Mouse (Mus musculus) gastrocnemius, postnatal 4 days (tissue): ENCODE measurements around the gene Vmn2r117. TPM values are rescaled to one million over a fixed set of nuclear protein-coding genes. Genes with fewer than 3 reads are reported as not detected.
A peak's percentile ranks its signal among the peaks of the same experiment; 100 is the strongest.
"Not testable (repeated sequence)": the region's sequence is repeated elsewhere in the genome, so short reads cannot be mapped to it uniquely, and the experiment has no call there.

ENCODE experiments used
- DNase-seq, 2 experiments: peaks; one replicate each; pipeline ENCODE4 v3.0.0; 2021 to 2022; ENCODE audit warnings: low spot score in 2 of 2, mixed read lengths in 2 of 2
- long read RNA-seq, 2 experiments: library from polyadenylated mRNA; stranded (forward); transcript quantifications; one replicate each; pipeline ENCODE4 v2.0.0; 2021
- total RNA-seq, 2 experiments: library from RNA; stranded (reverse); gene quantifications; 2 replicates each; pipeline ENCODE4 v1.2.3; 2021

Gene Vmn2r117
- not detected for total RNA-seq
- long read RNA-seq, experiment 1: 0 reads
- long read RNA-seq, experiment 2: 0 reads

DNA sequence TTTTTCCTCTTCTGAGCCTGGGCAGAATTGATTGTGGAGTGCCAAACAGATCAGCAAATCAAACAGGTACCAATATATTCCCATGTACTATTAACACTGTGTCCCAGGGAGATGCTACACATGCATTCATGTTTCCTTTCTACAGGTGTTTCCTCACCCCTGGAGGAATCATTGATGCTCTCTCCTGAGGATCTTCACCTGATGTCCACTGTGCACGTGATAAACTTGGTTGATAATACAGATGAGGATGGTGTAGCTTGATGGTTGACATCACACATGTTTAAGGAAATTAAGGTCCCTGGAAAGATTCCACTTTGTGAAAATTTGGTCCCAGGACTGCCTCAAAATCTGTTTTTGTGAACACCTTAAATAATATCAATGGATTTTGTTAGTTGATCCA, at the start of gene Vmn2r117:
Vmn2r117 (minus strand) TSS at position 101 of the 400 bp plus-strand sequence.
- DNase-seq: not testable (repeated sequence)

DNA sequence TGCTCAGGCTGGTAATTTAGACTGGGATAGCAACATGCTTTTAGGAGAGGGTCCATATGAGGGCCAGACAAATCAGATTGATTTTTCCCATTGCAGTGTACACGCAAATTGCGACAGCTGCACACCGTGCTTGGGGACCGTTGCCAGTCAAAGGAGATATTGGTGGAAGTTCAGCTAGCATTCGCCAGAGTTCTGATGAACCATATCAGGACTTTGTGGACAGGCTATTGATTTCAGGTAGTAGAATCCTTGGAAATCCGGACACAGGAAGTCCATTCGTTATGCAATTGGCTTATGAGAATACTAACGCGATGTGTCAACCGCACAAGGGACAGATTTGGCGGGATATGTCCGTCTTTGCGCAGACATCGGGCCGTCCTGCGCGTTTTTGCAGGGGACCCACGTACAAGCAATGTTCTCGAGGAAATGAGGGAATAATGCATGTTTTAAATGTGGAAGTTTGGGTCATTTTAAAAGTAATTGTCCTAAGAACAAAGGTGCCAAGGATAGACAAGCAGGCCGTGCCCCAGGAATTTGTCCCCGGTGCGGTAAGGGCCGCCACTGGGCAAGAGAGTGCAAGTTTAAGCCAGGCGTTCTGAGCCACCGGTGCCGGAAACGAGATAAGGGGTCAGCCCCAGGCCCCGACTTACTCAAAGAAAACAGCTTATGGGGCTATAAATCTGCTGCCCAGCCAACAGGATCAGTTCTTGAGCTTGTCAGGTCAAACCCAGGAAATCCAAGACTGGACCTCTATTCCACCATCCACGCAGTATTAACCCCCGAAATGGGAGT, 43.6 kb upstream of the Vmn2r117 start:
- DNase-seq: peak in 1 of 2 experiments; percentile 3

DNA sequence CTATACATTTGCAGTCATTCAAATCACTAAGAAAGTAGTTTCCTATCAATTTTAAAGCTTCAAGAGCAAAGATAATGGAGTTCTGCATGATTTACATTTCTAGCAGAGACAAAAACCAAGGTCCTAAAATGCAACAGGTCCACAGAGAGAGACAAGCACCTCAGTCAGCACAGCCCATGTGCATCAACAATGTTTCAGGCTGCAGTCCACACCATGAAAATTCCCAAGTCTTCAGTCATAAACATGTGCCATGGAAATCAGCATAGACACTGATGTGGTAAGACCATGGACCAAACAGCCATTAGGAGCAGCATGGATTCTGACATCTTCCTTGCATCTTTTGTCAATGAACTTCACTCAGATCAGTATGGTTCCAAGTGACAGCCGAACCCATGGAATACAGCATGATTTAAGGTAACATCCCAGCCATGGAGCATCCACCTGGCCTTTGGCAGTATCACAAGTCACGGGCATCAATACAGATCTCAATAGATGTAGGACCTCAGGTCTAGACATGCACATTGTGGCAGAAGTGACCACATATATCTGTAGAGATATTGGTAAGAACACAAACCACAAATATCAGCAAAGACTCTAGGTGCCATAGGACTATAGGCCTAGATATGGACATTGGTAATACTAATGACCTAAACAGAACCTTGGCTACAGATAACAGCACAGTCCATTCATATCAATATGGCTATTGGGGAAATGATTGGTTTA, 39.4 kb upstream of the Vmn2r117 start:
- no peak for DNase-seq

DNA sequence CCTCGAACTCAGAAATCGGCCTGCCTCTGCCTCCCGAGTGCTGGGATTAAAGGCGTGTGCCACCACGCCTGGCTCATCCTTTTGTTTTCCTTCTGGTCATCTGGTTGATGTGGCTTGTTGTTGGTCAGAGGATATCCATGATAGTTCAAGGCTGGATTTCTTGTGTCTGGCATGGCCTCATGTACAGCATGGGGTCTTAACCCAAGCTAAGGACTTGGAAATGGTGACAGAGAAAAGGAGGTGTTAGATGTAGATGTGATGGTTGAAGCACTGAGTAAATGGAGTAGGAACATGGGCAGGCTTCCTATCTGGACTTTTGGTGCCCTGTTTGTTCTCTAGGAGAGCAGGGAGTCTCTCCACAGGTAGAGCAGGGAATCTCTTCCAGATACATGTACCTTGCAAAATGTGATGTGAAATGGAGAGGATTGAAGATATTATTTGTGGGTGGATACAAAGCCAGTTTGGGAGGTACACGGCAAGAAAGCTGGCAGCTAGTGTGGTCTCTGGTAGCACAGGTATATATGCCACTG, 46.3 kb downstream of the Vmn2r117 start:
- no peak for DNase-seq

Other genes with a start within 250 kb of the Vmn2r117 start
- gene Vmn2r114, start 167.2 kb downstream of the Vmn2r117 start, total RNA-seq: not detected
- gene Vmn2r115, start 136.0 kb downstream of the Vmn2r117 start, total RNA-seq: not detected
- not detected for gene Vmn2r116, start 95.1 kb downstream of the Vmn2r117 start, total RNA-seq
- 1 to 10 TPM; 4.7 to 5.3 TPM for gene Zfp213, start 84.5 kb upstream of the Vmn2r117 start, total RNA-seq
- gene Zfp13, start 119.8 kb upstream of the Vmn2r117 start, total RNA-seq: 1 to 10 TPM; 8.3 to 9.9 TPM
- gene Zscan10, start 121.2 kb upstream of the Vmn2r117 start, total RNA-seq: not detected
- under 1 TPM; 0.70 to 0.71 TPM for gene Mmp25, start 165.6 kb upstream of the Vmn2r117 start, total RNA-seq
- not detected for gene Bicdl2, start 180.8 kb upstream of the Vmn2r117 start, total RNA-seq
- 100 to 1,000 TPM; 214 to 230 TPM for gene Hcfc1r1, start 193.9 kb upstream of the Vmn2r117 start, total RNA-seq
- gene Thoc6, start 194.2 kb upstream of the Vmn2r117 start, total RNA-seq: 10 to 100 TPM; 18.8 to 20.8 TPM
- gene Tnfrsf12a, start 197.8 kb upstream of the Vmn2r117 start, total RNA-seq: 10 to 100 TPM; 43.7 to 55.5 TPM
- gene Cldn6, start 199.6 kb upstream of the Vmn2r117 start, total RNA-seq: not detected
- under 1 TPM; 0.61 to 0.91 TPM for gene Cldn9, start 204.3 kb upstream of the Vmn2r117 start, total RNA-seq
- under 1 TPM; 0.26 to 0.66 TPM for gene 1520401A03Rik, start 243.1 kb upstream of the Vmn2r117 start, total RNA-seq
- 10 to 100 TPM; 11.1 to 12.4 TPM for gene Pkmyt1, start 246.6 kb upstream of the Vmn2r117 start, total RNA-seq